Mouse (Mus musculus) heart, embryonic 14.5 days (tissue): Measurements from ENCODE around the gene Stat6. TPM values are rescaled to one million over a fixed set of nuclear protein-coding genes. Genes with fewer than 3 reads are reported as not detected.

Experiments used
- ATAC-seq: fragments of 200-750 bp; cut with Nextera tagmentation; 2 replicates; pipeline ENCODE4 v1.8.0; 2017; ENCODE audit warnings: low read depth, moderate TSS enrichment; ENCODE audit not compliant: insufficient number of reproducible peaks, insufficient read depth, low FRiP score
- H3K27ac ChIP-seq, 2 experiments: fragments of 200-500 bp in 1 of 2; fragments of 300-500 bp in 1 of 2; sonication (generic) in 1 of 2; replicated peaks in 1 of 2; 2 replicates each; pipeline ENCODE4 v1.5.1; 2012 to 2014; ENCODE audit warnings: low read depth in 2 of 2, low read length in 2 of 2, control low read depth in 1 of 2, mild to moderate bottlenecking in 1 of 2, mixed read lengths in 1 of 2; ENCODE audit not compliant: control insufficient read depth in 1 of 2, insufficient read depth in 1 of 2
- H3K27me3 ChIP-seq: fragments of 300-500 bp; sonication (generic); 2 replicates; pipeline ENCODE4 v1.6.1; 2014; ENCODE audit warnings: mild to moderate bottlenecking, low read length, control low read depth; ENCODE audit not compliant: control insufficient read depth, insufficient read depth
- H3K36me3 ChIP-seq: fragments of 300-500 bp; sonication (generic); 2 replicates; pipeline ENCODE4 v1.6.1; 2014; ENCODE audit warnings: mild to moderate bottlenecking, control low read depth, low read length, mixed read lengths; ENCODE audit not compliant: control insufficient read depth, insufficient read depth
- H3K4me1 ChIP-seq, 2 experiments: fragments of 200-500 bp in 1 of 2; fragments of 300-500 bp in 1 of 2; sonication (generic) in 1 of 2; 2 replicates each; pipeline ENCODE4 v1.6.1; 2012 to 2014; ENCODE audit warnings: low read length in 2 of 2, control low read depth in 1 of 2, mixed read lengths in 1 of 2; ENCODE audit not compliant: control insufficient read depth in 2 of 2, insufficient read depth in 2 of 2
- H3K4me2 ChIP-seq: fragments of 300-500 bp; sonication (generic); 2 replicates; pipeline ENCODE4 v1.6.1; 2014; ENCODE audit warnings: mild to moderate bottlenecking, low read length
- H3K4me3 ChIP-seq, 2 experiments: fragments of 200-500 bp in 1 of 2; fragments of 300-500 bp in 1 of 2; sonication (generic) in 1 of 2; 2 replicates each; pipeline ENCODE4 v1.5.1; 2012 to 2014; ENCODE audit warnings: low read length in 2 of 2, mild to moderate bottlenecking in 2 of 2, control low read depth in 1 of 2, low read depth in 1 of 2, moderate library complexity in 1 of 2; ENCODE audit not compliant: control insufficient read depth in 1 of 2, insufficient read depth in 1 of 2
- H3K9ac ChIP-seq: fragments of 300-500 bp; sonication (generic); 2 replicates; pipeline ENCODE4 v1.6.1; 2014; ENCODE audit warnings: mild to moderate bottlenecking, low read length
- H3K9me3 ChIP-seq: fragments of 300-500 bp; sonication (generic); 2 replicates; pipeline ENCODE4 v1.6.1; 2016; ENCODE audit warnings: low read length, control low read depth; ENCODE audit not compliant: control insufficient read depth
- WGBS: fragments of 180-500 bp; shearing (Covaris S2); extraction: QIAGEN DNeasy Blood & Tissue Kit; methylation state at CpG from one replicate; pipeline ENCODE4 v1.1.7; 2014; 5-methylcytosine and 5-hydroxymethylcytosine counted together
- polyA plus RNA-seq: library from polyadenylated mRNA; unstranded; fragments of >200 nt; fragmentation: Nextera tagmentation; extraction: Ambion mirVana; gene quantifications from 2 replicates; pipeline ENCODE4 v1.2.1, GENCODE M21; 2014

Stat6 gene
- polyA plus RNA-seq = 25.2 and 25.7 TPM in 2 replicates

- Histone ChIP-seq H3K27ac (peak within 1 kb of the TSS; percentile 89 to 94), H3K9ac (peak within 1 kb of the TSS; percentile 92), H3K4me3 (peak within 1 kb of the TSS; percentile 66 to 70), H3K4me1 (peaks cover 7 to 12% of the 10 kb centered on the region in 2 experiments), H3K27me3 (no peaks in the 10 kb centered on the region), H3K36me3 (peaks cover 13% of the 10 kb centered on the region), H3K4me2 (peak within 1 kb of the TSS; percentile 94), H3K9me3 (no peaks in the 10 kb centered on the region)
- ATAC-seq = peak; percentile 62
- WGBS = under 1% methylated on average over 36 of the region's 37 CpGs
Measured at GRCm38 (mm10) chr10:127642772-127643552, at the start of gene Stat6. Stat6 (plus strand) TSS chr10:127642986.

GRCm38 (mm10) chr10:127594405-127594804, 48.4 kb upstream of the Stat6 start:
- Histone ChIP-seq H3K9ac (no peak overlapping the region), H3K27ac (no peak overlapping the region; a peak in 1 of 4 replicates), H3K27me3 (no peaks in the 10 kb centered on the region), H3K36me3 (peaks cover 36% of the 10 kb centered on the region), H3K4me3 (no peak overlapping the region), H3K4me2 (no peak overlapping the region), H3K4me1 (peaks cover 48 to 66% of the 10 kb centered on the region in 2 experiments), H3K9me3 (no peaks in the 10 kb centered on the region)
- 62% methylated on average over 8 of the region's 8 CpGs for WGBS
- no peak for ATAC-seq

GRCm38 (mm10) chr10:127594930-127595715, 47.7 kb upstream of the Stat6 start:
- Histone ChIP-seq H3K27me3 (no peaks in the 10 kb centered on the region), H3K9me3 (no peaks in the 10 kb centered on the region), H3K27ac (no peak overlapping the region), H3K4me1 (peaks cover 54 to 73% of the 10 kb centered on the region in 2 experiments), H3K36me3 (peaks cover 29% of the 10 kb centered on the region), H3K9ac (no peak overlapping the region), H3K4me3 (no peak overlapping the region), H3K4me2 (no peak overlapping the region)
- no peak for ATAC-seq
- WGBS = 68% methylated on average over 30 of the region's 30 CpGs

GRCm38 (mm10) chr10:127596321-127596941, 46.4 kb upstream of the Stat6 start:
- no peaks in the 10 kb centered on the region for H3K27me3 ChIP-seq
- ATAC-seq = peak; percentile 54; the same call in 1 of the 2 replicates
- H3K4me1 ChIP-seq = peaks cover 56 to 73% of the 10 kb centered on the region in 2 experiments
- WGBS = 14% methylated on average over 7 of the region's 7 CpGs
- H3K9me3 ChIP-seq = no peaks in the 10 kb centered on the region
- H3K4me2 ChIP-seq = peak overlapping the region; percentile 35
- peak overlapping the region; percentile 72 to 81 for H3K27ac ChIP-seq
- peak overlapping the region; percentile 50; the same call in 1 of the 2 replicates for H3K9ac ChIP-seq
- H3K4me3 ChIP-seq = no peak overlapping the region
- peaks cover 21% of the 10 kb centered on the region; the same call in 1 of the 2 replicates for H3K36me3 ChIP-seq

- H3K9me3 ChIP-seq = no peaks in the 10 kb centered on the region
- ATAC-seq = no peak
- peaks cover 17% of the 10 kb centered on the region; the same call in 1 of the 2 replicates for H3K36me3 ChIP-seq
- no peak overlapping the region for H3K4me3 ChIP-seq
- no peak overlapping the region for H3K4me2 ChIP-seq
- peak overlapping the region in 1 of 2 experiments; percentile 81; a peak in 3 of 4 replicates for H3K27ac ChIP-seq
- 73% methylated on average over 5 of the region's 5 CpGs for WGBS
- H3K27me3 ChIP-seq = no peaks in the 10 kb centered on the region
- H3K9ac ChIP-seq = 0 out of 2 replicates have a peak overlapping the region, but pooled peaks have one; percentile 1
- H3K4me1 ChIP-seq = peaks cover 52 to 64% of the 10 kb centered on the region in 2 experiments
Measured at GRCm38 (mm10) chr10:127597311-127597901, 45.4 kb upstream of the Stat6 start.

GRCm38 (mm10) chr10:127598607-127599006, 44.2 kb upstream of the Stat6 start:
- Histone ChIP-seq H3K9ac (no peak overlapping the region), H3K4me3 (no peak overlapping the region), H3K9me3 (no peaks in the 10 kb centered on the region), H3K27ac (no peak overlapping the region), H3K36me3 (peaks cover 14% of the 10 kb centered on the region; the same call in 1 of the 2 replicates), H3K4me2 (no peak overlapping the region), H3K27me3 (no peaks in the 10 kb centered on the region), H3K4me1 (peaks cover 52 to 66% of the 10 kb centered on the region in 2 experiments)
- ATAC-seq = no peak
- WGBS = 55% methylated on average over 8 of the region's 8 CpGs

- Histone ChIP-seq H3K27ac (peak overlapping the region in 1 of 2 experiments; percentile 72; a peak in 2 of 4 replicates), H3K4me3 (no peak overlapping the region), H3K36me3 (peaks cover 12% of the 10 kb centered on the region; the same call in 1 of the 2 replicates), H3K9me3 (no peaks in the 10 kb centered on the region), H3K4me1 (peaks cover 57 to 68% of the 10 kb centered on the region in 2 experiments), H3K27me3 (no peaks in the 10 kb centered on the region), H3K4me2 (no peak overlapping the region), H3K9ac (no peak overlapping the region)
- 86% methylated on average over 11 of the region's 11 CpGs for WGBS
- no peak for ATAC-seq
Measured at GRCm38 (mm10) chr10:127599252-127599651, 43.5 kb upstream of the Stat6 start.
